Mouse (Mus musculus) ES-E14 (cell line): ENCODE measurements around the gene Slc50a1.

Experiments
- HCFC1 ChIP-seq: IDR thresholded peaks from 2 replicates; pipeline ENCODE4 v1.6.1; 2012; ENCODE audit warnings: low read length, inconsistent platforms, borderline replicate concordance; ENCODE audit not compliant: insufficient read depth
- ZNF384 ChIP-seq: IDR thresholded peaks from 2 replicates; pipeline ENCODE4 v1.6.1; 2012; ENCODE audit warnings: low read depth, low read length, inconsistent platforms

- no peak for TF ChIP-seq HCFC1
- TF ChIP-seq ZNF384 = no peak
Observed at GRCm38 (mm10) chr3:89226361-89226760, 44.0 kb downstream of the Slc50a1 start.
